Mouse (Mus musculus) liver, adult (tissue): ENCODE data around the gene Atxn2.

Experiments
- GATA4 ChIP-seq: IDR thresholded peaks from 2 replicates; pipeline ENCODE4 v1.6.1; 2014; ENCODE audit warnings: mild to moderate bottlenecking, low read length; ENCODE audit not compliant: insufficient replicate concordance

Atxn2 gene

DNA sequence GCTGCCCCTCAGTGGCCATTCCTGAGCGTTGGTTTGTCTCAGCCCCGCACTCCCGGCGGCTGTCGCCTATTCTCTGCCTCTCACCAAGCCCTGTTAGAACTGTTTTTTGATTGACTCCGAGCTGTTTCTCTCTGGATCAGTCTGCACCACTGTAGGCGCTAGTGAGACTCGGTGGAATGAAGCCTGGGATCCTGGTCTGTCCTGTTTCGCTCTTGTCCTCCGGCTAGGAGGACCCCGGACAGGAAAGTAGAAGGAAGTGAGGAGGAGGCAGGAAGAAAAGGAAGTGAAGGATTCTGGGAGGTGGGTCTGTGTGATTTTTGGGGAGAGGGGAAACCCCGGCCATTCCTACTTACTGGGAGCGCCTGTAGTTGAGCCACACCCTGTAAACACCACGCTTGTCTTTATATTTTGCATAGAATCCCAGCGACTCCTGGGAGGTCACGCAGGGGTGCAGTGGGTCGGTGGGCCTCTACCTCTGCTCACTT lies 136.9 kb downstream of the Atxn2 start:
- TF ChIP-seq GATA4: no peak

DNA sequence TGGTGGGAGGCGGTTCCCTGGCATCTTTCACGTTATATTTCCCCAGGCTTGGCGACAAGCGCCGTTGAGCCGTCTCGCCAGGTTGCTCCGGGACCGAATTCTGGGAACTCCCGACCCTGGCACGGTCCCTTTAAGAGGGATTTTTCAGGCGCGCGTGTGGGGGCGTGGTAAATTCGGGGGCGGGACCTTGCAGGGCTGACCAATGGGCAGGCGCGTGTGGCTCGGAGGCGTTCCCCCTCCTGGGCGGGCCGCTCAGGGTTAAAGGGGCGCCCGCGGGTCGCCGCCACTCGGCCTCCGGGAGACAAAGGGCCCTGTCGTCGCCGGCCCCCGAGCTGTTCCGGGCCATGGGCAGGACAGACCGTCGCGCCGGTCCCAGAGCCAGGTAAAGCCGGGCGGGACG lies 137.6 kb downstream of the Atxn2 start, which contains the start of gene Pheta1:
Gene Pheta1 (plus strand): TSS at position 242 of the 400 bp plus-strand sequence.
- TF ChIP-seq GATA4: peak; percentile 24; the same call in 1 of the 2 replicates

DNA sequence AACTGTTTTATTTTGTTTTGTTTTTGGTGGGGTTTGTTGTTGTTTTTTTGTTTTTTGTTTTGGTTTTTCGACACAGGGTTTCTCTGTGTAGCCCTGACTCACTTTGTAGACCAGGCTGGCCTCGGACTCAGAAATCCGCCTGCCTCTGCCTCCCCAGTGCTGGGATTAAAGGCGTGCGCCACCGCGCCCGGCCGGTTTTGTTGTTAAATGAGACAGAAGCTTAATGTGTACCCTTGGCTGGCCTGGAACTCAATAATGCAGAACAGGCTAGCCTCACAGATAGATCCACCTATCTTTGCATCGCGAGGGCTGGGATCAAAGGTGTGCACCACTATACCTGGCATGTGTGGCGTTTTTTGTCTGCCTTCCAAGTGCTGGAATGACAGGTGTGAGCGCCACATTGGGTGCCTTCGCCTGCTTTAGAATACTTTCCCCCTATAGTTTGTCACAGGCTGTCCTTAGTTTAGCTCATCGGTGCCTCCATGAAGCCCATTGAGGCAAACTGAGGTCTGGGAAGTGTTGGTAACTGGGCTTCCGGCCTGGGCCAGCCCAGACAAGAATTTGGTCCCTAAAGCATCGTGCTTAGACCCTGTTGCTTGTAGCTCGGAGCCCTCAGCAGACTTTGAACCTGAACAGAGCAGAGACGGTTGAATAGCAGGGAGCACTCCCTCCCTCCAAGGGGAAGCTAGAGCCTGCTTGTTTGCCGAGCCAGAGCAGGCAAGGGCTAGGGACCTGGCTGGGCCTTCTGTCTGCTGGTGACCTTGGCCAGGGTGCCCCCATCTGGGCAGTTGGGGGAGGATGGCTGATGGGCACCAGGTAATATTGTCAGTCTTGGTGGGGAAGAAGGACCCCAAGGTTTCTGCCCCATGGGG lies 138.6 kb downstream of the Atxn2 start:
- no peak for TF ChIP-seq GATA4

DNA sequence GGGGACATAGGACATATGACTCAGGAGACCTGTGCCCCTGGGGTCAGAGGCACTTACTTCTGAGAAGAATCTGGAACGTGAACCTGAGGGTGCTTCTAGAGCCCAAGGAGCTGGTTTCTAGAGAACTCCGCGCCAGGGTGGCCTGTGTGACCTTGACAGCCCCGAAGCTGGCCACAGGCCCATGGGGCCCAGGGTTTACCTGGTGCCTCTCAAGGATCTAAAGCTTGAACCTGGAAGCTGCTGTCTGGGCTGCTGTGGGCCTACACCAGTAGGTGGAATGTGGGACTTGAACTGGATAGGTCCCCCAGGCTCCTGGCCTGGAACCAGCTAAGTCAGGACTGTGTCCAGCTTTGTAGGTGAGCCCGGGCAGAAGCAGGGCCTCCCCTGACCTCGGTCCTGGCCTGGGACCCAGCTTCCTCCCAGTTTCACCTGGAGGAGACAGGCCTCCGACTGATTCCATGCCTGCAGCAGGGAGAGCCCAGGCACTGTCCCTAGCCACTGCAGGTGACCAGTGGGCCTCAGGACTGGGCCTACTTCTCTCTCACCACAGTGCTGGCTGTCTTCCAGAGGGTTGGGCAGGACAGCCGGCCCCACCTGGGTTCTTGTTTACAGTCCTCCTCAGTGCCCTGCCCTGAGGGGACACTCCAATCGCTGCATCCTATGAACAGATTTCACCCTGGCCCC lies 142.4 kb downstream of the Atxn2 start:
- TF ChIP-seq GATA4: no peak

DNA sequence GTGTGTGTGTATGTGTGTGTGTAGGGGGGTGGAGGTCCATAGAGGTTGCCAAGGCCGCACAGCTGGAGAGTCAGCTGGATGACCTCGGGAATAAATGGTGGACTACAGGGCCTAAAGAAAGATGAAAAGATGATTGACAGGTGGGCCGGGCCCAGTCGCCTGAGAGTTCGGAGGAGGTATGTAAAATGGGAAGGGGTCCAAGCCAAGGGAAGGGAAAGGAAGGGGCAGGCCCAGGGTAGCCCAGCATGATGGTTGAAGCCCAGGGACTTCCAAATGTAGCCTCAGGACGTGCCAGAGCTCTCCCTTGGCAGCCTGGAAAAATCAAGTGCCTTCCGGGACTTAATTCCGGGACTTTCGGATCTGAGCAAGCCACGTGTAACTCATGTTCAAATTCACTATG lies 143.6 kb downstream of the Atxn2 start:
- no peak for TF ChIP-seq GATA4

DNA sequence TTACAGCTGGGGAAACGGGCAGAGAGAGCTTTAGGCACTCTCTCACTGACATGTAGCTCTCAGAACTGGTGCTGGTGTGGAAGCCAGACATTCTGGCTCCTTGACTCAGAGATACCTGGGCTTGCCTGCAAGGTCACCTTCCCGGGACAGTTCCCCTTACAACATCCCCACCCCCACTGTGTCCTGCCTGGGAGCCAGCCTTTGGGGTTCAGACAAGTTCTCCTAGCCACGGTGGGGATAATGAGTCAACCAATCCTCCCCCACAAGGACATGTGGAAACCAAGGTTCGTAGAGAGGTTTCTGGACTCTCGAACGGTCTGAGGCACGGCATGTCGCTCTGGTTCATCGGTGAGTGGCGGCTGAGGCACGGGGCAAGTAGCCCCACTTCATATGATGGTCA lies 145.6 kb downstream of the Atxn2 start:
- TF ChIP-seq GATA4: no peak

DNA sequence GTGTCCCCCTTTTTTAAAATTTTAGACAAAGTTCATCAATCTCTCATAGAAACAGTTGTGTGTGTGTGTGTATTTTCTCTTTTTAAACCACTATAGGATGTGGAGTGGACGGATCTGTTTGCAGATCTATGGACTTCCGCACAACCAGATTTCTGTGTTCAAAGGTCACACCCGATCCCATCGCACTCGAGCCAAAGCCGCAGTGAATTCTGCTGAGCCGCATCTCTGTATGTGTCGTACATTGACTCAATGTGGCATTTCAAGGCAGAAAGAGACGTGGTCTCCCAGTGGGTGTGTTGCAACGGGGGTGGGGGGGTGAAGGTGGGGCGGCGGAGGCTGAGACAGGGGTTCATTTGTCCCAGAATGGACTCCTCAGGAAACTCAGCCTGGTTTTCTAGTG lies 147.3 kb downstream of the Atxn2 start:
- TF ChIP-seq GATA4: no peak

DNA sequence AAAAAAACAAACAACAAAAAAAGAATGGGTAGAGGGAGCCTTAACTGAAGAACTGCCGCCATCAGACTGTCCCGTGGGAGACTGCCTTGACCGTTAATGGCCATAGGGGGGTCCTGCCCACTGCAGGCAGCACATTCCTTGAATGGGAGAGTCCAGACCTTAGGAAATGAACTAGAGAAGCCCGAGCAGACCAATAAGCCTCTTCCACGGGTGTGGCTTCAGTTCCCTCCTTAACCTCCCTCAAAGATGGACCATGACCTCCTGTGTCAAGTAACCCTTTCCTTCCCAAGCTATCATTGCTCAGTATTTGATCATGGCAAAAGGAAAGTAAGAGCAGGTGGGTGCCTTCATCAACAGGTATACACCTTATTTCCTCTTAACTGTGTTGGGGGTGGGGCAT lies 150.8 kb downstream of the Atxn2 start:
- no peak for TF ChIP-seq GATA4

DNA sequence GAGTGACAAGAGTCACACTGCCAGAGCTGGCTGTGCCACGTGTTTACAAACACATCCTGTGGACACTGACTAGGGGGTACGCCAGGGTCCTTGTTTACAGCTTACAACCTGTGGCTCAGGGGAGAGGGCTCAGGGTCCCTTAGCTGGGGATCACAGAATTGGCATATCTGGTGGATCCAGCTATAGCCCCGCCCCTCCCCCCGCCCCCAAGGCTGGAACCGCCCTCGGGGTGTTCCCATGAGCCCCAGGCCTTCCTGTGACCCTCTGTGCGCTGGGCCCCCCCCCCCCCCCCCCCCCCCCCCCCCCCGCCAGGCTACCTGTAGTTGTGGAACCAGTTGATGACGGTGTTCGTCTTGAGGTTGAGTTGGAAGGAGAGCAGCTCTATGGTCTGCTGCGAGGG lies 153.2 kb downstream of the Atxn2 start:
- no peak for TF ChIP-seq GATA4
